Mouse (Mus musculus) forebrain, embryonic 15.5 days (tissue): ENCODE data around the gene Cryab. TPM values are rescaled to one million over a fixed set of nuclear protein-coding genes. Genes with fewer than 3 reads are reported as not detected.

Source experiments
- ATAC-seq: fragments of 200-750 bp; cut with Nextera tagmentation; replicated peaks from 2 replicates; pipeline ENCODE4 v1.8.0; 2017; ENCODE audit warnings: mild to moderate bottlenecking, moderate TSS enrichment, moderate library complexity
- H3K27ac ChIP-seq: fragments of 300-500 bp; sonication (generic); replicated peaks from 2 replicates; pipeline ENCODE4 v1.5.1; 2015; ENCODE audit warnings: mild to moderate bottlenecking, inconsistent platforms
- H3K27me3 ChIP-seq: fragments of 300-500 bp; sonication (generic); 2 replicates; pipeline ENCODE4 v1.6.1; 2015; ENCODE audit warnings: inconsistent platforms
- H3K36me3 ChIP-seq: fragments of 300-500 bp; sonication (generic); 2 replicates; pipeline ENCODE4 v1.6.1; 2015; ENCODE audit warnings: mild to moderate bottlenecking, inconsistent platforms
- H3K4me1 ChIP-seq: fragments of 300-500 bp; sonication (generic); 2 replicates; pipeline ENCODE4 v1.6.1; 2015; ENCODE audit warnings: inconsistent platforms
- H3K4me2 ChIP-seq: fragments of 300-500 bp; sonication (generic); replicated peaks from 2 replicates; pipeline ENCODE4 v1.6.1; 2015; ENCODE audit warnings: mild to moderate bottlenecking, inconsistent platforms
- H3K4me3 ChIP-seq: fragments of 300-500 bp; sonication (generic); 2 replicates; pipeline ENCODE4 v1.5.1; 2015; ENCODE audit warnings: mild to moderate bottlenecking, inconsistent platforms
- H3K9ac ChIP-seq: fragments of 300-500 bp; sonication (generic); replicated peaks from 2 replicates; pipeline ENCODE4 v1.6.1; 2015; ENCODE audit warnings: mild to moderate bottlenecking, inconsistent platforms
- H3K9me3 ChIP-seq: fragments of 300-500 bp; sonication (generic); 2 replicates; pipeline ENCODE4 v1.6.1; 2016; ENCODE audit warnings: inconsistent platforms
- WGBS: fragments of 180-500 bp; shearing (Covaris S2); methylation state at CpG from one replicate; pipeline ENCODE4 v1.1.7; 2015; ENCODE audit warnings: mixed read lengths; 5-methylcytosine and 5-hydroxymethylcytosine counted together
- polyA plus RNA-seq: library from polyadenylated mRNA; unstranded; fragments of >200 nt; fragmentation: Nextera tagmentation; extraction: Ambion mirVana; gene quantifications from 2 replicates; pipeline ENCODE4 v1.2.1, GENCODE M21; 2015

Cryab gene
- polyA plus RNA-seq, 1 experiment from 2014 or later: 14.1 TPM

GRCm38 (mm10) chr9:50727171-50727924, 23.8 kb upstream of the Cryab start:
- no peaks in the 10 kb centered on the region for H3K36me3 ChIP-seq
- H3K9ac ChIP-seq: peak overlapping the region; percentile 57
- no peaks in the 10 kb centered on the region for H3K9me3 ChIP-seq
- peak overlapping the region; percentile 87 for H3K27ac ChIP-seq
- peak overlapping the region; percentile 57 for H3K4me3 ChIP-seq
- H3K4me1 ChIP-seq: peaks cover 60% of the 10 kb centered on the region
- 3% methylated on average over 30 of the region's 30 CpGs for whole genome bisulfite sequencing
- ATAC-seq: peak; percentile 27
- H3K27me3 ChIP-seq: no peaks in the 10 kb centered on the region
- H3K4me2 ChIP-seq: peak overlapping the region; percentile 78

DNA sequence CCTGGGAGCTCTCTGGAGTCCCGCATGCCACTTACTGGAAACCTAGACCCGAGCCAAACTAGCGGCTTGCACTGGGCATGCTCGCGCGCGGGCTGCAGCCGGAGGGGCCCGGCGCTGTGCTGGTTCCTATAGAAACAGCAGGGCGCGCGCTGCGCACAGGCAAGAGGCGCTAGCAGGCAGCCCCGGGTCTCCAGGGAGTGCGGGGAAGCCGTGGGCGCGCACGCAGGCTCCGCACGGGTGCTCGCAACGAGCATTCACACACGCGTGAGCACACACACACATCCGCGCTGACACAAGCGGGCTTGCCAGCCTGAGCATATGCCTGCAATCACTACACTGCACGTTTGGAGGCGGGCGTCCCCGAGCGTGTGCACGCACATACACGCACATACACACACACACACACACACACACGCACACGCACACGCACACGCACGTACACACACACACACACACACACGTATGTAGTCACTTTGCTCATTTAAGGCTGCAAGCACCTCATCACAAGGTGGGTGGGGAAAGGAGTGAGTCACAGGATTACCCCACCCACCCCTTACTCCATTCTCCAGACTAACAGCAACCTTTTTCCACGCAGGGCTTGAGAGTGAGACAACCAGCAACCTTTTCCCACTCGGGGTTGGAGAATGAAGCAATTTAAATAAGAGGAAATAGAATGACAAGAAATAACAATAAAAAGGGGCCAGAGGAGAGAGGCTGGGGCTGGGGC, 23.0 kb upstream of the Cryab start:
- Histone ChIP-seq H3K9me3 (no peaks in the 10 kb centered on the region), H3K36me3 (no peaks in the 10 kb centered on the region), H3K4me3 (peak overlapping the region; percentile 57), H3K27me3 (no peaks in the 10 kb centered on the region), H3K4me1 (peaks cover 60% of the 10 kb centered on the region), H3K4me2 (peak overlapping the region; percentile 78), H3K9ac (peak overlapping the region; percentile 57), H3K27ac (peak overlapping the region; percentile 87)
- ATAC-seq: peak; percentile 98
- under 1% methylated on average over 45 of the region's 45 CpGs for WGBS

DNA sequence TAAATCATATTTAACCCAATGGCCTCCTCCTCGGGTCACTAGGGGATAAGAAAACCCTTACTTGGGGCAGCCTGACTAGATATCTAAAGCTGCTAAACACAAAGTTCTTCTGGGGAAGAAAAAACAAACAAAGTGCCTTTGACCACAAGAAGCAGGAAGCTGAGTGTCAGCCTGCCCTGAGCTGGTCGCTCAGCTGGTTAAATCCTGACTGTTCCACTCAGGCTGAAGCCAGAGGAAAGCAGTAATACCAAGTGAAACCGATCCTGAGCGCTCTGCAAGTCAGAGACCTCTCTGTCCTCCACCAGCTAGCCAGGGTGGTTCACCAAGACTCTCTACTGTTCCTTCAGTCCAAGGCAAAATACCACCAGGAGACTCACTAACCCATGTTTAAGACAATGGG, 21.5 kb upstream of the Cryab start:
- Histone ChIP-seq H3K4me2 (no peak overlapping the region), H3K27ac (no peak overlapping the region), H3K9me3 (no peaks in the 10 kb centered on the region), H3K9ac (no peak overlapping the region), H3K36me3 (no peaks in the 10 kb centered on the region), H3K4me1 (peaks cover 47% of the 10 kb centered on the region), H3K27me3 (no peaks in the 10 kb centered on the region), H3K4me3 (no peak overlapping the region)
- 78% methylated on average over 4 of the region's 4 CpGs for WGBS
- no peak for ATAC-seq

GRCm38 (mm10) chr9:50732560-50732959, 18.6 kb upstream of the Cryab start:
- Histone ChIP-seq H3K9ac (no peak overlapping the region), H3K4me1 (peaks cover 22% of the 10 kb centered on the region), H3K4me3 (no peak overlapping the region), H3K27ac (peak overlapping the region; percentile 52), H3K4me2 (no peak overlapping the region), H3K36me3 (no peaks in the 10 kb centered on the region), H3K9me3 (no peaks in the 10 kb centered on the region), H3K27me3 (no peaks in the 10 kb centered on the region)
- ATAC-seq: no peak
- 4% methylated on average over 4 of the region's 4 CpGs for whole genome bisulfite sequencing

DNA sequence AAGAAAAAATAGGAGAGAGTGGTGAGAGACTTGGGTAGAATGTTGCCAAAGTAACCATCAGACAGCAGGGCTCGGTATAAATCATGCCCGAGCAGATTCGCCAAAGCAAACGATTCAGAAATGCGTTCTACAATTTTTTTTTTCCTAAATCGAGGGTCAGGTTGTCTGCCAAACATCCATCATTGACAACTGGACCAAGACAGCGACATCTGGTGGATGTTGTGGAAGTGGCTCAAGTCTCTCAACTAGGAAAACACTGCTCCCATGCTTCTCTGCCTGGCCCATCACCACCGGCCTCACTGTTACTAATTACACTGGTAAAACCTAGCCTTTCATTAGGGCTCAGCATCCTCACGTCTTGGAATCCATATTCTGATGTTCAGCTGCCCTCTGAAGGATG, 16.1 kb upstream of the Cryab start:
- Histone ChIP-seq H3K27me3 (no peaks in the 10 kb centered on the region), H3K4me3 (no peak overlapping the region), H3K9me3 (no peaks in the 10 kb centered on the region), H3K27ac (no peak overlapping the region), H3K36me3 (no peaks in the 10 kb centered on the region), H3K9ac (no peak overlapping the region), H3K4me1 (peaks cover 24% of the 10 kb centered on the region), H3K4me2 (peak overlapping the region; percentile 29; the same call in 1 of the 2 replicates)
- no peak for ATAC-seq
- 3% methylated on average over 9 of the region's 9 CpGs for WGBS

DNA sequence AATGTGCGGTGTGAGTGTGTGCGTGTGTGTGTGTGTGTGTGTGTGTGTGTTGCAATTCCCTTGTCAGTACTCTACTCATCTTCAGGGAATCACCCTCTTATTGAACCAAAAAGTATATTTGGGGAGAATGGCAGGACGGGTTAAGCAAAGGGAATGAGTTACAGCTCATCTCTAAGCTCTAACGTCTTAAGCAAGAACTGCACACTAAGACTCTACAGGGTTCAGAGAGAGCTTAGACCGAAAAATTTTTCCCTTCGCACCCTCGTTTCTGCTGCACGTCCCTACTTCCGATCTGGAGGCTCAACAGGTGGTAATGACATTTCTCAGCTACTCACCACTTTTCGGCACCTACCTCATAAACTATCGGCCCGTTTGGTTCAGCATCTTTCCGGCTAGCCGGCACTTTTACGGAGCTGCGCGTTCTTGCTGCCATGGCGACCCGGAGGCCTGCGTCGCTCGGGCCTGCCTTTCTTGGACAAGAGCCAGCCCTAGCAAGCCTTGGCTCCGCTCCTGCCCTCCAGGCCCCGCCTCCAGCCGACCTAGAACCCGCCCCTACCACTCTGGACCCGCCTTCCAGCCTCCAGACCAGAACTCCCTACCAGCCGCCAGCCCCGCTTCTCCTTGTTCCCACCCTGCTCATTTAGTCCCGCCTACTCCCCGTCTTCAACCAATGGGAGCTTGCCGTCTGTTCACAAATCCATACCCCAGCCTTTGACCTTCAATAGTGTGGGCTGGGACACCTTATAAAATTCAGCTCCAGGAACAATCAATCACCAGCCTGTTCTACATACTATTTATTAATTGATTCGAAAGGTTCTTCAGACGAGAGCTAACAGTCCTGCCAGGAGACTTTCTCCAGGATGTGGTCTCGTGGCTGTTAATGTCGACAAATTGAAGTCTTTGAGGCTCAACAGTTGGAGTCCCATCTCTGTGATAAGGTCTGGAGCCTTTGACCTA, 11.9 kb upstream of the Cryab start, which contains the start of gene Dixdc1:
Gene Dixdc1, minus strand, starts transcription at position 604 of the 957 bp plus-strand sequence.
- Histone ChIP-seq H3K27ac (no peak within 1 kb of the TSS), H3K27me3 (no peaks in the 10 kb centered on the region), H3K9ac (peak within 1 kb of the TSS; percentile 23; the same call in 1 of the 2 replicates), H3K4me3 (peak within 1 kb of the TSS; percentile 37), H3K4me2 (peak within 1 kb of the TSS; percentile 54), H3K9me3 (no peaks in the 10 kb centered on the region), H3K4me1 (peaks cover 16% of the 10 kb centered on the region), H3K36me3 (no peaks in the 10 kb centered on the region)
- ATAC-seq: peak; percentile 95
- 12% methylated on average over 36 of the region's 36 CpGs for WGBS

GRCm38 (mm10) chr9:50740867-50741784, 10.0 kb upstream of the Cryab start:
- Histone ChIP-seq H3K4me3 (no peak overlapping the region), H3K4me1 (peaks cover 11% of the 10 kb centered on the region), H3K4me2 (no peak overlapping the region), H3K9ac (no peak overlapping the region), H3K9me3 (no peaks in the 10 kb centered on the region), H3K27ac (no peak overlapping the region), H3K27me3 (peaks cover 5% of the 10 kb centered on the region; the same call in 1 of the 2 replicates), H3K36me3 (no peaks in the 10 kb centered on the region)
- WGBS: 88% methylated on average over 14 of the region's 14 CpGs
- ATAC-seq: no peak

DNA sequence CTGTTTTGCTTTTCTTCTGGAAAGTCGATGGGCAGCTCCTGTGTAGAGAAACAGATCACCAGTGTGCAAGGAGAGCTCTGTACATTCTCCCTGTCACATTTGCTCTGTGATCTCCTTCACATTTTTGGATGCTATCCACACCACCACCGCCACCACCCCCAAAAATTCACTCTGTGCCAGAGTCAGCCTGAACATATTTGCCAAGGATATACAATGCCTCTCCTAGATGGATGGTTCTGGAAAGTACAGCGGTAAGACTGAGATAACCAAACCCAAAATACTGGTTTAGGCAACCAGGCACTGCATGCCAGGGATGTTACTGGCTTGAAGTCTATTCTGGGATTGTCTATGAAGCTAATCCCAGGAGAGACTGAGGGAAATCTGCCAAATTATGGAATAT, 8.9 kb upstream of the Cryab start:
- no peak for ATAC-seq
- Histone ChIP-seq H3K4me2 (no peak overlapping the region), H3K9ac (no peak overlapping the region), H3K4me3 (no peak overlapping the region), H3K4me1 (peaks cover 11% of the 10 kb centered on the region), H3K36me3 (no peaks in the 10 kb centered on the region), H3K27me3 (peaks cover 7% of the 10 kb centered on the region; the same call in 1 of the 2 replicates), H3K27ac (no peak overlapping the region), H3K9me3 (no peaks in the 10 kb centered on the region)
- WGBS: 85% methylated on average over 3 of the region's 3 CpGs

GRCm38 (mm10) chr9:50742744-50743143, 8.4 kb upstream of the Cryab start:
- Histone ChIP-seq H3K27ac (no peak overlapping the region), H3K4me2 (no peak overlapping the region), H3K9me3 (no peaks in the 10 kb centered on the region), H3K4me1 (peaks cover 11% of the 10 kb centered on the region), H3K9ac (no peak overlapping the region), H3K36me3 (no peaks in the 10 kb centered on the region), H3K4me3 (no peak overlapping the region), H3K27me3 (peaks cover 7% of the 10 kb centered on the region; the same call in 1 of the 2 replicates)
- no peak for ATAC-seq
- 78% methylated on average over 2 of the region's 2 CpGs for WGBS

DNA sequence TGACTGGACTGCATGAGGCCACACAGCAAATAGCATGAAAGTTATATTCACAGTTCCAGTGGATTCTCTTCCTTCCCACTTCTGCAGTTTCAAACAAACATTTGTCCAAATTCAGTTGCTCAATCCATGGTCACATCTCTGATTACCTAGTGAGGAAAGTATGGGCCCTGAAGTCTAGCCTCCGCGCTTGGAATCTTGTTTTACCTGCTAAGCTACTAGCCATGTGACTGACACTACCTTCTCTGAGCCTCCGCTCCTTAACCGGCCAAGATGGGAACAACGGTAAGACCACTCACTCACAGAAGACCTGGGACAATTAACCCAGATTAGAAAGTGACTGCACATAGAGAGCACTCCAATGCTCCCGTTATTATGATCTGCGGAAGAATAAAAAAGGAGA, 5.3 kb upstream of the Cryab start:
- whole genome bisulfite sequencing: 16% methylated on average over 7 of the region's 7 CpGs
- Histone ChIP-seq H3K4me2 (peak overlapping the region; percentile 44), H3K4me3 (peak overlapping the region; percentile 33), H3K27ac (no peak overlapping the region), H3K4me1 (no peaks in the 10 kb centered on the region), H3K27me3 (peaks cover 7% of the 10 kb centered on the region; the same call in 1 of the 2 replicates), H3K9me3 (no peaks in the 10 kb centered on the region), H3K36me3 (no peaks in the 10 kb centered on the region), H3K9ac (peak overlapping the region; percentile 22)
- ATAC-seq: no peak

DNA sequence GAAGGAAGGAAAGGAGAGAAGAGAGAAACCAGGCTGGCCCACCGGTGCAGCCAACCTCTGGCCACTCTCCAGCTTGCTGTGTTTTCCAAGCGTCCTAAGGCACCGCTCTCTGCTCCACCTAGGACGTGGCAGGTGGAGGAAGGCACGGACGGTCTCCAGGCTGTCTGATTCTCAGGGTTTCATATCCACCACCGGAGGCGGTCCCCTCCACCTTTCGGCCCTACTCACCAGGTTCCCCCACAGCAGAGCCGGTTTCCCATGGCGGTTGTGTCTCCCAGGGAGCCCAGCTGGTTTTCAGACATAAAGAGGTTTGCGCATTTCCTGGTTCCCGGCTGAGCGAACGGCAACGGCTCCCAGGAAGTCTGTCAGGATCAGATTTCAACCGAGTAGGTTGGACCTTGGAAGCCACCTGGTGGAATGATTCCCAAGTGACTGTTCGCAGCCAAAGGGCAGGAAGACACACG, 4.9 kb upstream of the Cryab start, which contains the start of gene 2310030G06Rik:
Gene 2310030G06Rik, minus strand, starts transcription at position 323 of the 464 bp plus-strand sequence.
- H3K36me3 ChIP-seq: no peaks in the 10 kb centered on the region
- peaks cover 7% of the 10 kb centered on the region; the same call in 1 of the 2 replicates for H3K27me3 ChIP-seq
- no peak for ATAC-seq
- H3K9me3 ChIP-seq: no peaks in the 10 kb centered on the region
- H3K4me1 ChIP-seq: no peaks in the 10 kb centered on the region
- peak within 1 kb of the TSS; percentile 22 for H3K9ac ChIP-seq
- WGBS: under 1% methylated on average over 19 of the region's 19 CpGs
- peak within 1 kb of the TSS; percentile 33 for H3K4me3 ChIP-seq
- no peak within 1 kb of the TSS for H3K27ac ChIP-seq
- H3K4me2 ChIP-seq: peak within 1 kb of the TSS; percentile 44
